Mouse (Mus musculus): ENCODE measurements around the gene Cnn3.

GRCm38 (mm10) chr3:121458545-121459492, 32.5 kb downstream of the Cnn3 start:
- TF ChIP-seq GATA1 (IDR thresholded peaks at IDR 0.05; ENCODE audit: borderline replicate concordance, low read length) (no peak), FLI1 (IDR thresholded peaks at IDR 0.05; ENCODE audit: low read length) (no peak)
